Mouse (Mus musculus) small intestine, adult 2 months (tissue): Measurements from ENCODE around the gene Zdhhc4. TPM values are rescaled to one million over a fixed set of nuclear protein-coding genes. Genes with fewer than 3 reads are reported as not detected.

Experiments used
- H3K27ac ChIP-seq: fragments of 200-500 bp; 2 replicates; pipeline ENCODE4 v1.5.1; 2012; ENCODE audit warnings: low read depth, low read length, control low read depth, inconsistent platforms; ENCODE audit not compliant: insufficient read depth
- H3K27me3 ChIP-seq: fragments of 200-500 bp; 2 replicates; pipeline ENCODE4 v1.6.1; 2012; ENCODE audit warnings: mild to moderate bottlenecking, moderate library complexity, low read length, inconsistent platforms; ENCODE audit not compliant: control insufficient read depth, insufficient read depth
- H3K36me3 ChIP-seq: fragments of 200-500 bp; 2 replicates; pipeline ENCODE4 v1.6.1; 2012; ENCODE audit warnings: mild to moderate bottlenecking, low read length, control low read depth, inconsistent platforms; ENCODE audit not compliant: control insufficient read depth, insufficient read depth
- H3K4me1 ChIP-seq: fragments of 200-500 bp; 2 replicates; pipeline ENCODE4 v1.6.1; 2012; ENCODE audit warnings: low read length, inconsistent platforms, mixed read lengths; ENCODE audit not compliant: control insufficient read depth, insufficient read depth, insufficient read length
- H3K4me3 ChIP-seq: fragments of 200-500 bp; 2 replicates; pipeline ENCODE4 v1.5.1; 2012; ENCODE audit warnings: low read depth, mild to moderate bottlenecking, control low read depth, inconsistent platforms, low read length, moderate library complexity
- CTCF ChIP-seq: fragments of 200-500 bp; IDR thresholded peaks from 2 replicates; pipeline ENCODE4 v1.5.1; 2012; ENCODE audit warnings: low read depth, mild to moderate bottlenecking, control low read depth, inconsistent platforms, low read length, moderate library complexity, mixed read lengths; ENCODE audit not compliant: insufficient replicate concordance, insufficient read length; ENCODE audit errors: extremely low read depth
- POLR2A ChIP-seq: fragments of 200-500 bp; IDR thresholded peaks from 2 replicates; pipeline ENCODE4 v1.6.1; 2012; ENCODE audit warnings: low read depth, mild to moderate bottlenecking, control low read depth, inconsistent platforms, low read length, moderate library complexity
- WGBS: fragments of 180-500 bp; shearing (Covaris S2); methylation state at CpG from one replicate; pipeline ENCODE4 v1.1.7; 2018; 5-methylcytosine and 5-hydroxymethylcytosine counted together
- polyA plus RNA-seq: library from polyadenylated mRNA; depleted of rRNA; stranded (reverse); fragments of >200 nt; gene quantifications from 2 replicates; pipeline ENCODE4 v1.2.3, GENCODE M21; 2012; rRNA removed

Zdhhc4 gene
- polyA plus RNA-seq, 1 experiment = 44.6 TPM

GRCm38 (mm10) chr5:143275761-143276160, 53.3 kb downstream of the Zdhhc4 start:
- WGBS = 59% methylated on average over 5 of the region's 5 CpGs
- peaks cover 4% of the 10 kb centered on the region for H3K27me3 ChIP-seq
- H3K36me3 ChIP-seq = no peaks in the 10 kb centered on the region
- no peak overlapping the region for H3K27ac ChIP-seq
- H3K4me1 ChIP-seq = no peaks in the 10 kb centered on the region
- TF ChIP-seq POLR2A = no peak
- TF ChIP-seq CTCF = no peak
- no peak overlapping the region for H3K4me3 ChIP-seq

GRCm38 (mm10) chr5:143272540-143273330, 56.3 kb downstream of the Zdhhc4 start:
- H3K4me1 ChIP-seq = peaks cover 3% of the 10 kb centered on the region
- no peak overlapping the region for H3K27ac ChIP-seq
- H3K4me3 ChIP-seq = no peak overlapping the region
- WGBS = 85% methylated on average over 16 of the region's 16 CpGs
- no peaks in the 10 kb centered on the region for H3K36me3 ChIP-seq
- TF ChIP-seq POLR2A = no peak
- no peak for TF ChIP-seq CTCF
- no peaks in the 10 kb centered on the region for H3K27me3 ChIP-seq

- TF ChIP-seq POLR2A = no peak
- no peak for TF ChIP-seq CTCF
- Histone ChIP-seq H3K4me3 (no peak overlapping the region), H3K27me3 (no peaks in the 10 kb centered on the region), H3K36me3 (no peaks in the 10 kb centered on the region), H3K27ac (no peak overlapping the region), H3K4me1 (peaks cover 3% of the 10 kb centered on the region)
- WGBS = 59% methylated on average over 3 of the region's 3 CpGs
Measured at GRCm38 (mm10) chr5:143272108-143272507, 56.9 kb downstream of the Zdhhc4 start.

- Histone ChIP-seq H3K27me3 (no peaks in the 10 kb centered on the region), H3K27ac (no peak overlapping the region), H3K4me3 (no peak overlapping the region), H3K4me1 (peaks cover 3% of the 10 kb centered on the region), H3K36me3 (no peaks in the 10 kb centered on the region)
- TF ChIP-seq CTCF = no peak
- 81% methylated on average over 6 of the region's 6 CpGs for WGBS
Measured at GRCm38 (mm10) chr5:143271642-143272041, 57.4 kb downstream of the Zdhhc4 start.

- TF ChIP-seq POLR2A = no peak
- TF ChIP-seq CTCF = no peak
- no peak overlapping the region for H3K27ac ChIP-seq
- peaks cover 3% of the 10 kb centered on the region for H3K4me1 ChIP-seq
- peak overlapping the region; percentile 86 for H3K4me3 ChIP-seq
- no peaks in the 10 kb centered on the region for H3K27me3 ChIP-seq
- 2% methylated on average over 12 of the region's 12 CpGs for WGBS
- no peaks in the 10 kb centered on the region for H3K36me3 ChIP-seq
Measured at GRCm38 (mm10) chr5:143270151-143270519, 58.9 kb downstream of the Zdhhc4 start.

- Histone ChIP-seq H3K36me3 (no peaks in the 10 kb centered on the region), H3K27ac (no peak within 1 kb of the TSS), H3K27me3 (no peaks in the 10 kb centered on the region), H3K4me1 (peaks cover 3% of the 10 kb centered on the region), H3K4me3 (peak within 1 kb of the TSS; percentile 86)
- 1% methylated on average over 78 of the region's 79 CpGs for whole genome bisulfite sequencing
- TF ChIP-seq CTCF = no peak
- TF ChIP-seq POLR2A = peak; percentile 34
Measured at GRCm38 (mm10) chr5:143269363-143270150, 59.5 kb downstream of the Zdhhc4 start, which contains the start of gene Zfp316. Gene Zfp316, minus strand, starts transcription at chr5:143270022.

- H3K4me1 ChIP-seq = peaks cover 3% of the 10 kb centered on the region
- H3K27me3 ChIP-seq = no peaks in the 10 kb centered on the region
- no peak for TF ChIP-seq CTCF
- TF ChIP-seq POLR2A = no peak
- H3K36me3 ChIP-seq = no peaks in the 10 kb centered on the region
- H3K4me3 ChIP-seq = peak overlapping the region; percentile 86
- no peak overlapping the region for H3K27ac ChIP-seq
- WGBS = 31% methylated on average over 8 of the region's 8 CpGs
Measured at GRCm38 (mm10) chr5:143268985-143269362, 60.1 kb downstream of the Zdhhc4 start.

GRCm38 (mm10) chr5:143266794-143267193, 62.3 kb downstream of the Zdhhc4 start:
- H3K27ac ChIP-seq = no peak overlapping the region
- H3K4me1 ChIP-seq = peaks cover 3% of the 10 kb centered on the region
- no peaks in the 10 kb centered on the region for H3K36me3 ChIP-seq
- WGBS = 86% methylated on average over 6 of the region's 6 CpGs
- no peak overlapping the region for H3K4me3 ChIP-seq
- H3K27me3 ChIP-seq = no peaks in the 10 kb centered on the region
- no peak for TF ChIP-seq POLR2A
- no peak for TF ChIP-seq CTCF

Other genes starting within 250 kb of the Zdhhc4 start
- gene Rnf216, start 216.3 kb downstream of the Zdhhc4 start, polyA plus RNA-seq = 10.3 and 24.3 TPM in 2 replicates
- gene Olfr718-ps1, start 181.7 kb downstream of the Zdhhc4 start, polyA plus RNA-seq = not detected in 2 replicates
- 1.3 and 1.4 TPM in 2 replicates for gene Rbak, start 148.5 kb downstream of the Zdhhc4 start, polyA plus RNA-seq
- gene Spdye4b, start 148.2 kb downstream of the Zdhhc4 start, polyA plus RNA-seq = not detected in 2 replicates
- not detected in 2 replicates for gene Spdye4a, start 102.4 kb downstream of the Zdhhc4 start, polyA plus RNA-seq
- gene Zfp12, start 94.1 kb downstream of the Zdhhc4 start, polyA plus RNA-seq = 2.4 and 2.6 TPM in 2 replicates
- 3.5 and 5.6 TPM in 2 replicates for gene Zfp316, start 59.2 kb downstream of the Zdhhc4 start, polyA plus RNA-seq
- gene Zfp853, start 35.6 kb downstream of the Zdhhc4 start, polyA plus RNA-seq = 0.34 and 0.35 TPM in 2 replicates
- gene E130309D02Rik, start 13.9 kb downstream of the Zdhhc4 start, polyA plus RNA-seq = 19.8 and 28.2 TPM in 2 replicates
- 0.09 and 0.22 TPM in 2 replicates for gene Grid2ip, start 28.1 kb upstream of the Zdhhc4 start, polyA plus RNA-seq
- gene Kdelr2, start 74.6 kb upstream of the Zdhhc4 start, polyA plus RNA-seq = 163 and 240 TPM in 2 replicates
- gene Daglb, start 135.3 kb upstream of the Zdhhc4 start, polyA plus RNA-seq = 9.8 and 12.7 TPM in 2 replicates
- 219 and 504 TPM in 2 replicates for gene Rac1, start 198.8 kb upstream of the Zdhhc4 start, polyA plus RNA-seq